Mouse (Mus musculus) heart, postnatal 0 days (tissue): ENCODE data around the gene Ltc4s.

Experiments
- CTCF ChIP-seq: IDR thresholded peaks from 2 replicates; pipeline ENCODE4 v1.5.1; 2016; ENCODE audit warnings: antibody characterized with exemption, control low read depth, low read depth
- EP300 ChIP-seq: IDR thresholded peaks from 2 replicates; pipeline ENCODE4 v1.6.1; 2016; ENCODE audit warnings: antibody characterized with exemption, low read depth

DNA sequence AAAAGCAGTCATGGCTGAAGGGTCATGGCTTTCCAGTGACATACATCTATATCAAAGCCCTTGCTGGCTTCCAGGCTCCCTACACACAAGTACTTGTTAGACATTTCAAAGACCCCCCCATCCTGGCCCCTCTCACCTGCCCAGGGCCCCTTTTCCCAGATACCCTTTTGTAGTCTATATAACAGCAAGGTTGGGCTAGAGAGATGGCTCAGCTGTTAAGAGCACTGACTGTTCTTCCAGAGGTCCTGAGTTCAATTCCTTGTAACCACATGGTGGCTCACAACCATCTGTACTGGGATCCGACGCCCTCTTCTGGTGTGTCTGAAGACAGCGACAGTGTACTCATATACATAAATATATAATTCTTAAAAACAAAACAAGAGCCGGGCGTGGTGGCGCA lies 23.8 kb downstream of the Ltc4s start:
- TF ChIP-seq EP300 (no peak), CTCF (no peak)
